Comparison of ENCODE assay signal across 8 mouse cellular contexts in genomic region chr2:112261748-112262653, GRCm38 (mm10). TPM values are rescaled to one million over a fixed set of nuclear protein-coding genes. Genes with fewer than 3 reads are reported as not detected.
DNase-seq lines count a peak whose midpoint lies in the region; ATAC-seq and TF ChIP-seq lines count a peak whose summit lies in the region.

Gene Nop10, plus strand, starts transcription at chr2:112261926.

- H3K36me3 ChIP-seq in erythroblast, embryonic 14.5 days (ENCODE audit: control insufficient read depth) = no peaks in the 10 kb centered on the region
- no peaks in the 10 kb centered on the region for H3K36me3 ChIP-seq in heart, embryonic 12.5 days
- H3K36me3 ChIP-seq in kidney, postnatal 0 days (ENCODE audit: insufficient read depth, low read length) = no peaks in the 10 kb centered on the region
- no peaks in the 10 kb centered on the region for H3K36me3 ChIP-seq in liver, embryonic 11.5 days (ENCODE audit: control insufficient read depth, insufficient read depth, low read length)
- no peaks in the 10 kb centered on the region for H3K36me3 ChIP-seq in stomach, embryonic 14.5 days (ENCODE audit: control insufficient read depth, insufficient read depth, low read length)

- peak; percentile 57; the same call in 1 of the 2 replicates for TF ChIP-seq POLR2A in brain, embryonic 14.5 days (IDR thresholded peaks at IDR 0.05; ENCODE audit: borderline replicate concordance, extremely low read depth, insufficient read depth, insufficient read length, poor library complexity, severe bottlenecking)

- peak; percentile 85 for TF ChIP-seq CTCF in brain, embryonic 14.5 days (IDR thresholded peaks at IDR 0.05; ENCODE audit: borderline replicate concordance, extremely low read depth, insufficient read depth, insufficient read length)
- TF ChIP-seq CTCF in kidney, postnatal 0 days (IDR thresholded peaks at IDR 0.05; ENCODE audit: low read depth) = peak; percentile 93

- no peaks in the 10 kb centered on the region for H3K27me3 ChIP-seq in erythroblast, embryonic 14.5 days (ENCODE audit: control insufficient read depth)
- H3K27me3 ChIP-seq in heart, embryonic 12.5 days (replicated peaks) = no peaks in the 10 kb centered on the region
- no peaks in the 10 kb centered on the region for H3K27me3 ChIP-seq in kidney, postnatal 0 days (ENCODE audit: insufficient read depth, low read length)
- no peaks in the 10 kb centered on the region for H3K27me3 ChIP-seq in liver, embryonic 11.5 days (replicated peaks; ENCODE audit: control insufficient read depth, insufficient read depth, low read length)
- H3K27me3 ChIP-seq in stomach, embryonic 14.5 days (ENCODE audit: control insufficient read depth, insufficient read depth, low read length) = no peaks in the 10 kb centered on the region

- H3K4me1 ChIP-seq in erythroblast, embryonic 14.5 days (ENCODE audit: control insufficient read depth) = peaks cover 50% of the 10 kb centered on the region
- peaks cover 19% of the 10 kb centered on the region for H3K4me1 ChIP-seq in heart, embryonic 12.5 days (replicated peaks)
- peaks cover 10% of the 10 kb centered on the region; the same call in 1 of the 2 replicates for H3K4me1 ChIP-seq in kidney, postnatal 0 days (replicated peaks; ENCODE audit: insufficient read depth, low read length)
- peaks cover 14% of the 10 kb centered on the region for H3K4me1 ChIP-seq in liver, embryonic 11.5 days (replicated peaks; ENCODE audit: control insufficient read depth, insufficient read depth, low read length)
- peaks cover 10% of the 10 kb centered on the region for H3K4me1 ChIP-seq in stomach, embryonic 14.5 days (ENCODE audit: control insufficient read depth, insufficient read depth, low read length)

- no peaks in the 10 kb centered on the region for H3K9me3 ChIP-seq in erythroblast, embryonic 14.5 days (ENCODE audit: control insufficient read depth, low read length)
- H3K9me3 ChIP-seq in heart, embryonic 12.5 days (replicated peaks) = no peaks in the 10 kb centered on the region
- no peaks in the 10 kb centered on the region for H3K9me3 ChIP-seq in kidney, postnatal 0 days (replicated peaks; ENCODE audit: low read length)
- H3K9me3 ChIP-seq in liver, embryonic 11.5 days (ENCODE audit: control insufficient read depth, low read length) = no peaks in the 10 kb centered on the region
- no peaks in the 10 kb centered on the region for H3K9me3 ChIP-seq in stomach, embryonic 14.5 days (ENCODE audit: control insufficient read depth, low read depth, low read length)

- peak within 1 kb of the TSS; percentile 69 for H3K4me2 ChIP-seq in heart, embryonic 12.5 days
- peak within 1 kb of the TSS; percentile 70 for H3K4me2 ChIP-seq in kidney, postnatal 0 days (ENCODE audit: low read length)
- peak within 1 kb of the TSS; percentile 69 for H3K4me2 ChIP-seq in liver, embryonic 11.5 days
- H3K4me2 ChIP-seq in stomach, embryonic 14.5 days (replicated peaks; ENCODE audit: low read depth, low read length) = peak within 1 kb of the TSS; percentile 64

- peak within 1 kb of the TSS; percentile 61 for H3K27ac ChIP-seq in heart, embryonic 12.5 days (ENCODE audit: poor library complexity, severe bottlenecking)
- peak within 1 kb of the TSS; percentile 76 for H3K27ac ChIP-seq in kidney, postnatal 0 days
- peak within 1 kb of the TSS; percentile 81 for H3K27ac ChIP-seq in liver, embryonic 11.5 days (ENCODE audit: low read depth, low read length)
- peak within 1 kb of the TSS; percentile 55; the same call in 1 of the 2 replicates for H3K27ac ChIP-seq in stomach, embryonic 14.5 days (ENCODE audit: low read length)

- peak; percentile 57 for ATAC-seq in heart, embryonic 12.5 days (ENCODE audit: insufficient number of reproducible peaks, low FRiP score)
- peak; percentile 23 for ATAC-seq in kidney, postnatal 0 days (replicated peaks; ENCODE audit: low FRiP score, low read depth)
- peak; percentile 51 for ATAC-seq in liver, embryonic 11.5 days (replicated peaks; ENCODE audit: low FRiP score)
- peak; percentile 51 for ATAC-seq in stomach, embryonic 14.5 days (ENCODE audit: insufficient number of reproducible peaks, insufficient read depth, low FRiP score, low read depth)

- peak within 1 kb of the TSS; percentile 72 for H3K9ac ChIP-seq in heart, embryonic 12.5 days
- H3K9ac ChIP-seq in kidney, postnatal 0 days (ENCODE audit: low read depth, low read length) = peak within 1 kb of the TSS; percentile 64; the same call in 1 of the 2 replicates
- H3K9ac ChIP-seq in liver, embryonic 11.5 days (ENCODE audit: low read depth, low read length) = peak within 1 kb of the TSS; percentile 77
- peak within 1 kb of the TSS; percentile 33 for H3K9ac ChIP-seq in stomach, embryonic 14.5 days (replicated peaks; ENCODE audit: low read depth, low read length)

- H3K4me3 ChIP-seq in erythroblast, embryonic 14.5 days (replicated peaks) = peak within 1 kb of the TSS; percentile 92
- H3K4me3 ChIP-seq in heart, embryonic 12.5 days = peak within 1 kb of the TSS; percentile 68
- peak within 1 kb of the TSS; percentile 62 for H3K4me3 ChIP-seq in kidney, postnatal 0 days (replicated peaks; ENCODE audit: low read depth, low read length)
- peak within 1 kb of the TSS; percentile 65 for H3K4me3 ChIP-seq in liver, embryonic 11.5 days (ENCODE audit: low read depth, low read length)
- peak within 1 kb of the TSS; percentile 64 for H3K4me3 ChIP-seq in stomach, embryonic 14.5 days (ENCODE audit: low read depth, low read length)

- peak; percentile 87 for DNase-seq in CD4-positive helper T cell, adult 2 months (ENCODE audit: low read depth, low spot score)
- DNase-seq in brain, embryonic 14.5 days (ENCODE audit: low read depth) = peak; percentile 96
- peak; percentile 93 for DNase-seq in kidney, postnatal 0 days (ENCODE audit: low spot score)
- peak; percentile 83 for DNase-seq in liver, embryonic 11.5 days (ENCODE audit: low spot score)
- peak; percentile 92 for DNase-seq in naive thymus-derived CD4-positive, alpha-beta T cell, adult 2 months (ENCODE audit: low read depth)

- under 1% methylated on average over 36 of the region's 36 CpGs for WGBS in heart, embryonic 12.5 days
- under 1% methylated on average over 36 of the region's 36 CpGs for WGBS in kidney, postnatal 0 days
- WGBS in liver, embryonic 11.5 days = under 1% methylated on average over 36 of the region's 36 CpGs
- under 1% methylated on average over 36 of the region's 36 CpGs for WGBS in stomach, embryonic 14.5 days

RNA-seq across cellular contexts. Expression of gene Nop10, which starts in this region (rescaled TPM):
- 95.9 and 145 TPM in 2 replicates for polyA plus RNA-seq in brain, embryonic 14.5 days (2012; rRNA removed)
- 1.5 and 1.9 TPM in 2 replicates for polyA plus RNA-seq in erythroblast, embryonic 14.5 days (2012)
- polyA plus RNA-seq in heart, embryonic 12.5 days (2016; fragmentation: Nextera tagmentation; extraction: Ambion mirVana) = 159 and 169 TPM in 2 replicates
- polyA plus RNA-seq in kidney, postnatal 0 days (2015; fragmentation: Nextera tagmentation; extraction: Ambion mirVana) = 232 and 252 TPM in 2 replicates
- 346 and 364 TPM in 2 replicates for polyA plus RNA-seq in liver, embryonic 11.5 days (2014; fragmentation: Nextera tagmentation; extraction: Ambion mirVana)
- polyA plus RNA-seq in stomach, embryonic 14.5 days (2014; fragmentation: Nextera tagmentation; extraction: Ambion mirVana) = 197 and 199 TPM in 2 replicates

Comparison
In these comparisons a context has a peak if more than half of its experiments do, and no peak if none do; other contexts are left out.
1. Peak in every context shown above with its lines: DNase-seq, ATAC-seq, H3K4me3 ChIP-seq and H3K27ac ChIP-seq.
2. RNA of gene Nop10 (polyA plus RNA-seq): 346 to 364 TPM in liver, embryonic 11.5 days, 232 to 252 TPM in kidney, postnatal 0 days, 197 to 199 TPM in stomach, embryonic 14.5 days, 159 to 169 TPM in heart, embryonic 12.5 days and 95.9 to 145 TPM in brain, embryonic 14.5 days; 1.5 to 1.9 TPM in erythroblast, embryonic 14.5 days; every median in the first group is over 10 times any median in the second.